In genomic region chr11:117323976-117324574, GRCm38 (mm10) we compare ENCODE assay signal across 9 mouse cellular contexts.
DNase-seq lines count a peak whose midpoint lies in the region; ATAC-seq and TF ChIP-seq lines count a peak whose summit lies in the region.
"Had no signal": no experiment of that assay in that cellular context is flagged by ENCODE, and none has a peak within 500 bp of the region (broad histone marks: within the 10 kb centered on the region; RNA-seq: fewer than 3 reads in every experiment).

No protein-coding gene starts in this region.

- ATAC-seq in hindbrain, embryonic 13.5 days (ENCODE audit: low FRiP score), result no peak
- ATAC-seq in hindbrain, embryonic 11.5 days (ENCODE audit: low FRiP score), result no peak
- ATAC-seq in embryonic facial prominence, embryonic 15.5 days (ENCODE audit: insufficient number of reproducible peaks, low FRiP score, low TSS enrichment, low read depth), result no peak
- no peak; the same call in 1 of the 2 replicates for ATAC-seq in stomach, embryonic 15.5 days (ENCODE audit: insufficient read depth, low FRiP score, low read depth)
- ATAC-seq in midbrain, embryonic 11.5 days (ENCODE audit: low FRiP score), result no peak

- no peak overlapping the region for H3K4me3 ChIP-seq in hindbrain, embryonic 13.5 days
- no peak overlapping the region for H3K4me3 ChIP-seq in hindbrain, embryonic 11.5 days (ENCODE audit: low read depth, low read length)
- H3K4me3 ChIP-seq in spleen, adult 2 months (ENCODE audit: extremely low read depth, insufficient read depth, insufficient read length), result no peak overlapping the region
- H3K4me3 ChIP-seq in embryonic facial prominence, embryonic 15.5 days (replicated peaks), result no peak overlapping the region
- no peak overlapping the region for H3K4me3 ChIP-seq in stomach, embryonic 15.5 days (replicated peaks)
- H3K4me3 ChIP-seq in midbrain, embryonic 11.5 days (ENCODE audit: low read depth, low read length), result no peak overlapping the region

- no peak for TF ChIP-seq POLR2A in spleen, adult 2 months (IDR thresholded peaks at IDR 0.05; ENCODE audit: low read depth, low read length)

- no peak for DNase-seq in hindbrain, embryonic 11.5 days (ENCODE audit: low spot score)
- no peak for DNase-seq in spleen, adult 2 months (ENCODE audit: low read depth in 1 of 2, low spot score in 2 of 2)
- no peak for DNase-seq in spleen, postnatal 4 days (ENCODE audit: low spot score in 2 of 2)
- no peak for DNase-seq in midbrain, embryonic 11.5 days (ENCODE audit: low spot score, missing footprints)
- no peak for DNase-seq in spleen, postnatal 10 days (ENCODE audit: low spot score in 2 of 2)
- DNase-seq: gastrocnemius, postnatal 14 days had no signal

- H3K27ac ChIP-seq in hindbrain, embryonic 13.5 days, result peak overlapping the region; percentile 44; the same call in 1 of the 2 replicates
- H3K27ac ChIP-seq in hindbrain, embryonic 11.5 days (ENCODE audit: low read depth, low read length), result no peak overlapping the region
- peak overlapping the region; percentile 91 for H3K27ac ChIP-seq in spleen, adult 2 months (ENCODE audit: insufficient read depth, low read length)
- peak overlapping the region; percentile 82 for H3K27ac ChIP-seq in embryonic facial prominence, embryonic 15.5 days (replicated peaks)
- peak overlapping the region; percentile 57 for H3K27ac ChIP-seq in stomach, embryonic 15.5 days
- no peak overlapping the region for H3K27ac ChIP-seq in midbrain, embryonic 11.5 days (ENCODE audit: low read depth, low read length)

- no peaks in the 10 kb centered on the region for H3K27me3 ChIP-seq in hindbrain, embryonic 13.5 days
- H3K27me3 ChIP-seq in hindbrain, embryonic 11.5 days (ENCODE audit: control insufficient read depth, insufficient read depth, low read length), result no peaks in the 10 kb centered on the region
- H3K27me3 ChIP-seq in spleen, adult 2 months (ENCODE audit: control insufficient read depth, insufficient read depth, low read length), result no peaks in the 10 kb centered on the region
- H3K27me3 ChIP-seq in embryonic facial prominence, embryonic 15.5 days, result no peaks in the 10 kb centered on the region
- H3K27me3 ChIP-seq in stomach, embryonic 15.5 days (replicated peaks), result no peaks in the 10 kb centered on the region
- no peaks in the 10 kb centered on the region for H3K27me3 ChIP-seq in midbrain, embryonic 11.5 days (ENCODE audit: control insufficient read depth, insufficient read depth, low read length)

- WGBS in hindbrain, embryonic 13.5 days, result 65% methylated on average over 12 of the region's 12 CpGs
- WGBS in hindbrain, embryonic 11.5 days, result 75% methylated on average over 12 of the region's 12 CpGs
- WGBS in spleen, adult 2 months, result 74% methylated on average over 12 of the region's 12 CpGs
- WGBS in embryonic facial prominence, embryonic 15.5 days, result 31% methylated on average over 12 of the region's 12 CpGs
- WGBS in stomach, embryonic 15.5 days, result 55% methylated on average over 12 of the region's 12 CpGs
- WGBS in midbrain, embryonic 11.5 days, result 82% methylated on average over 12 of the region's 12 CpGs

- no peak overlapping the region for H3K4me2 ChIP-seq in hindbrain, embryonic 13.5 days
- H3K4me2 ChIP-seq in hindbrain, embryonic 11.5 days (replicated peaks; ENCODE audit: low read depth, low read length), result no peak overlapping the region
- 0 out of 2 replicates have a peak overlapping the region, but pooled peaks have one; percentile 0 for H3K4me2 ChIP-seq in embryonic facial prominence, embryonic 15.5 days (replicated peaks)
- H3K4me2 ChIP-seq in stomach, embryonic 15.5 days, result no peak overlapping the region
- no peak overlapping the region for H3K4me2 ChIP-seq in midbrain, embryonic 11.5 days

- no peaks in the 10 kb centered on the region for H3K36me3 ChIP-seq in hindbrain, embryonic 13.5 days
- H3K36me3 ChIP-seq in hindbrain, embryonic 11.5 days (ENCODE audit: control insufficient read depth, insufficient read depth, low read length), result no peaks in the 10 kb centered on the region
- no peaks in the 10 kb centered on the region for H3K36me3 ChIP-seq in spleen, adult 2 months (ENCODE audit: control insufficient read depth, insufficient read depth, low read length)
- no peaks in the 10 kb centered on the region for H3K36me3 ChIP-seq in embryonic facial prominence, embryonic 15.5 days
- H3K36me3 ChIP-seq in stomach, embryonic 15.5 days, result no peaks in the 10 kb centered on the region
- no peaks in the 10 kb centered on the region for H3K36me3 ChIP-seq in midbrain, embryonic 11.5 days (ENCODE audit: control insufficient read depth, insufficient read depth, low read length)

- no peak overlapping the region for H3K9ac ChIP-seq in hindbrain, embryonic 13.5 days
- H3K9ac ChIP-seq in hindbrain, embryonic 11.5 days (ENCODE audit: low read depth, low read length), result no peak overlapping the region
- no peak overlapping the region for H3K9ac ChIP-seq in embryonic facial prominence, embryonic 15.5 days
- H3K9ac ChIP-seq in stomach, embryonic 15.5 days, result no peak overlapping the region
- no peak overlapping the region for H3K9ac ChIP-seq in midbrain, embryonic 11.5 days (ENCODE audit: low read length)

- TF ChIP-seq CTCF in spleen, adult 2 months (IDR thresholded peaks at IDR 0.05; ENCODE audit: extremely low read depth, insufficient read depth, insufficient read length, insufficient replicate concordance), result no peak

- H3K9me3 ChIP-seq in hindbrain, embryonic 13.5 days, result no peaks in the 10 kb centered on the region
- no peaks in the 10 kb centered on the region for H3K9me3 ChIP-seq in hindbrain, embryonic 11.5 days (ENCODE audit: control insufficient read depth, low read length)
- no peaks in the 10 kb centered on the region for H3K9me3 ChIP-seq in embryonic facial prominence, embryonic 15.5 days (replicated peaks)
- no peaks in the 10 kb centered on the region for H3K9me3 ChIP-seq in stomach, embryonic 15.5 days
- no peaks in the 10 kb centered on the region for H3K9me3 ChIP-seq in midbrain, embryonic 11.5 days (ENCODE audit: control insufficient read depth, low read length)

- peaks cover 58% of the 10 kb centered on the region for H3K4me1 ChIP-seq in hindbrain, embryonic 13.5 days (replicated peaks)
- H3K4me1 ChIP-seq in hindbrain, embryonic 11.5 days (replicated peaks; ENCODE audit: control insufficient read depth, insufficient read depth, low read length), result peaks cover 15% of the 10 kb centered on the region
- H3K4me1 ChIP-seq in spleen, adult 2 months (ENCODE audit: control insufficient read depth, insufficient read depth, insufficient read length), result peaks cover 83% of the 10 kb centered on the region
- H3K4me1 ChIP-seq in embryonic facial prominence, embryonic 15.5 days, result peaks cover 95% of the 10 kb centered on the region
- H3K4me1 ChIP-seq in stomach, embryonic 15.5 days, result peaks cover 62% of the 10 kb centered on the region
- peaks cover 24% of the 10 kb centered on the region for H3K4me1 ChIP-seq in midbrain, embryonic 11.5 days (ENCODE audit: control insufficient read depth, insufficient read depth, low read length)

Comparison
In these comparisons a context has a peak if more than half of its experiments do, and no peak if none do; other contexts are left out.
1. H3K27ac ChIP-seq: peak in hindbrain, embryonic 13.5 days (single experiment), spleen, adult 2 months (single experiment), embryonic facial prominence, embryonic 15.5 days (single experiment) and stomach, embryonic 15.5 days (single experiment); none in hindbrain, embryonic 11.5 days (single experiment) and midbrain, embryonic 11.5 days (single experiment).